Mouse (Mus musculus) bone marrow macrophage, adult 2 months (primary cell): ENCODE data around the gene Stx16.

Source experiments
- CTCF ChIP-seq: IDR thresholded peaks from 2 replicates; pipeline ENCODE4 v1.5.1; 2012; ENCODE audit warnings: low read depth, mild to moderate bottlenecking, low read length, moderate library complexity
- POLR2A ChIP-seq: IDR thresholded peaks from 2 replicates; pipeline ENCODE4 v1.6.1; 2012; ENCODE audit warnings: mild to moderate bottlenecking, low read depth, low read length, borderline replicate concordance

DNA sequence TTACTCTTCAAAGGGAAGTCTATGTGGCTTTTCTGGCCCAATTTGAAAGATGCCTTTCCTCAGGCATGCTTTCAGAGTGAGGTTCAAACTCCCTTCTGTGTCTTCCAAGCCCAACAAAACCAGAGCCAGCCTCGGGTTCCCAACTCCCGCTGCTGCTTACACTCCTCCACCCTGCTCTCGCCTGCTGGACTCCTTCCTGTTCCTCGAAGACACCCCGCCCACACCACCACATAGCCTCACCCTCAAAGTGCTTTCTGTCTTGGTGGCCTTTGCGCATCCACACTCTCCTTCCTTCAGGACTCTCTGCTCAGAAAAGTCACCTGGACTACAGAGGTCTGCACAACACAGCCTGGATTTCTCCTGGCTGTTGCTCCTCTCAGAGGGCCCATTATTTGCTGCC, 13.0 kb upstream of the Stx16 start:
- TF ChIP-seq CTCF (no peak), POLR2A (no peak)
